Mouse (Mus musculus) cerebellum, adult 2 months (tissue): ENCODE measurements around the gene Slc25a26.

ENCODE experiments used
- CTCF ChIP-seq: fragments of 200-500 bp; IDR thresholded peaks from 2 replicates; pipeline ENCODE4 v1.5.1; 2011; ENCODE audit warnings: low read depth, mild to moderate bottlenecking, control low read depth, low read length, moderate library complexity, borderline replicate concordance; ENCODE audit not compliant: insufficient read depth
- POLR2A ChIP-seq: fragments of 200-500 bp; IDR thresholded peaks from 2 replicates; pipeline ENCODE4 v1.6.1; 2011; ENCODE audit warnings: low read length, control low read depth, borderline replicate concordance; ENCODE audit not compliant: insufficient read depth

GRCm38 (mm10) chr6:94604072-94604471, 103.9 kb downstream of the Slc25a26 start:
- TF ChIP-seq POLR2A (no peak), CTCF (no peak)
